8 mouse cellular contexts compared by ENCODE assay signal in genomic region chr10:30199916-30200826, GRCm38 (mm10). TPM values are rescaled to one million over a fixed set of nuclear protein-coding genes. Genes with fewer than 3 reads are reported as not detected.
DNase-seq lines count a peak whose midpoint lies in the region; ATAC-seq lines count a peak whose summit lies in the region.

Gene Cenpw, minus strand, starts transcription at chr10:30200560.

- DNase-seq in CD8-positive naive resting alpha-beta T cell, adult 2 months (ENCODE audit: low read depth in 2 of 2, low spot score in 2 of 2), result peak; percentile 92
- peak; percentile 84 for DNase-seq in c-Kit-positive CD71-negative TER-119-negative erythroid progenitor cells, embryonic 14.5 days (ENCODE audit: low read depth)
- DNase-seq in forebrain, embryonic 11.5 days (ENCODE audit: low spot score), result peak; percentile 97
- peak; percentile 76 to 89 for DNase-seq in kidney, postnatal 36 days
- DNase-seq in telencephalon, adult 2 months (ENCODE audit: low read depth, low spot score), result peak; percentile 64

- H3K27ac ChIP-seq in forebrain, embryonic 11.5 days (ENCODE audit: low read depth, low read length), result 0 out of 2 replicates have a peak within 1 kb of the TSS, but pooled peaks have one; percentile 7
- peak within 1 kb of the TSS; percentile 34; the same call in 1 of the 2 replicates for H3K27ac ChIP-seq in heart, embryonic 16.5 days (ENCODE audit: low read length)
- H3K27ac ChIP-seq in liver, embryonic 15.5 days (replicated peaks), result peak within 1 kb of the TSS; percentile 56
- H3K27ac ChIP-seq in neural tube, embryonic 12.5 days, result no peak within 1 kb of the TSS

- H3K27me3 ChIP-seq in forebrain, embryonic 11.5 days (ENCODE audit: control insufficient read depth, insufficient read depth, low read length), result no peaks in the 10 kb centered on the region
- H3K27me3 ChIP-seq in heart, embryonic 16.5 days (ENCODE audit: control insufficient read depth, insufficient read depth, low read length), result no peaks in the 10 kb centered on the region
- H3K27me3 ChIP-seq in liver, embryonic 15.5 days, result no peaks in the 10 kb centered on the region
- no peaks in the 10 kb centered on the region for H3K27me3 ChIP-seq in neural tube, embryonic 12.5 days (replicated peaks)

- H3K4me2 ChIP-seq in forebrain, embryonic 11.5 days (ENCODE audit: low read depth, low read length, severe bottlenecking), result peak within 1 kb of the TSS; percentile 63
- peak within 1 kb of the TSS; percentile 89 for H3K4me2 ChIP-seq in heart, embryonic 16.5 days (ENCODE audit: low read depth, low read length)
- peak within 1 kb of the TSS; percentile 83 for H3K4me2 ChIP-seq in liver, embryonic 15.5 days
- peak within 1 kb of the TSS; percentile 89 for H3K4me2 ChIP-seq in neural tube, embryonic 12.5 days (replicated peaks)

- peak within 1 kb of the TSS; percentile 88 for H3K9ac ChIP-seq in forebrain, embryonic 11.5 days (ENCODE audit: low read length)
- H3K9ac ChIP-seq in heart, embryonic 16.5 days (ENCODE audit: low read length), result peak within 1 kb of the TSS; percentile 83
- peak within 1 kb of the TSS; percentile 76 for H3K9ac ChIP-seq in liver, embryonic 15.5 days
- H3K9ac ChIP-seq in neural tube, embryonic 12.5 days, result peak within 1 kb of the TSS; percentile 64

- WGBS in forebrain, embryonic 11.5 days, result 1% methylated on average over 50 of the region's 55 CpGs
- WGBS in heart, embryonic 16.5 days, result under 1% methylated on average over 54 of the region's 55 CpGs
- WGBS in liver, embryonic 15.5 days (ENCODE audit: insufficient replicate concordance), result under 1% methylated on average over 55 of the region's 55 CpGs
- 1% methylated on average over 55 of the region's 55 CpGs for WGBS in neural tube, embryonic 12.5 days

- H3K36me3 ChIP-seq in forebrain, embryonic 11.5 days (ENCODE audit: control insufficient read depth, insufficient read depth, low read length), result no peaks in the 10 kb centered on the region
- H3K36me3 ChIP-seq in heart, embryonic 16.5 days (ENCODE audit: control insufficient read depth, insufficient read depth), result no peaks in the 10 kb centered on the region
- 0 out of 2 replicates have a peak, but pooled peaks cover 5% of the 10 kb centered on the region for H3K36me3 ChIP-seq in liver, embryonic 15.5 days (replicated peaks)
- H3K36me3 ChIP-seq in neural tube, embryonic 12.5 days, result no peaks in the 10 kb centered on the region

- ATAC-seq in forebrain, embryonic 11.5 days (replicated peaks; ENCODE audit: low FRiP score), result peak; percentile 100
- ATAC-seq in heart, embryonic 16.5 days (replicated peaks; ENCODE audit: extremely low read depth, insufficient read depth, low FRiP score), result peak; percentile 99
- peak; percentile 99 for ATAC-seq in liver, embryonic 15.5 days (ENCODE audit: insufficient read depth)
- peak; percentile 100 for ATAC-seq in neural tube, embryonic 12.5 days (ENCODE audit: low FRiP score, low read depth)

- H3K9me3 ChIP-seq in forebrain, embryonic 11.5 days (ENCODE audit: control insufficient read depth, low read length), result no peaks in the 10 kb centered on the region
- no peaks in the 10 kb centered on the region for H3K9me3 ChIP-seq in heart, embryonic 16.5 days (replicated peaks; ENCODE audit: control insufficient read depth, low read length)
- no peaks in the 10 kb centered on the region for H3K9me3 ChIP-seq in liver, embryonic 15.5 days (replicated peaks)
- no peaks in the 10 kb centered on the region for H3K9me3 ChIP-seq in neural tube, embryonic 12.5 days

- no peaks in the 10 kb centered on the region for H3K4me1 ChIP-seq in forebrain, embryonic 11.5 days (replicated peaks; ENCODE audit: control insufficient read depth, insufficient read depth, low read length)
- peaks cover 4% of the 10 kb centered on the region for H3K4me1 ChIP-seq in heart, embryonic 16.5 days (ENCODE audit: control insufficient read depth, insufficient read depth, low read length)
- peaks cover 15% of the 10 kb centered on the region for H3K4me1 ChIP-seq in liver, embryonic 15.5 days (replicated peaks)
- peaks cover 2% of the 10 kb centered on the region; the same call in 1 of the 2 replicates for H3K4me1 ChIP-seq in neural tube, embryonic 12.5 days

- H3K4me3 ChIP-seq in forebrain, embryonic 11.5 days (ENCODE audit: low read depth, low read length), result peak within 1 kb of the TSS; percentile 81
- H3K4me3 ChIP-seq in heart, embryonic 16.5 days (ENCODE audit: low read length), result peak within 1 kb of the TSS; percentile 87
- H3K4me3 ChIP-seq in liver, embryonic 15.5 days (replicated peaks), result peak within 1 kb of the TSS; percentile 78
- peak within 1 kb of the TSS; percentile 76 for H3K4me3 ChIP-seq in neural tube, embryonic 12.5 days

RNA-seq across cellular contexts. Expression of gene Cenpw, which starts in this region (rescaled TPM):
- polyA plus RNA-seq in forebrain, embryonic 11.5 days (2014; fragmentation: Nextera tagmentation; extraction: Ambion mirVana), result 101 and 104 TPM in 2 replicates
- polyA plus RNA-seq in heart, embryonic 16.5 days (2015; fragmentation: Nextera tagmentation; extraction: Ambion mirVana), result 30.2 and 36.1 TPM in 2 replicates
- polyA plus RNA-seq in liver, embryonic 15.5 days (2015; fragmentation: Nextera tagmentation; extraction: Ambion mirVana), result 25.4 and 28.0 TPM in 2 replicates
- 25.8 and 27.8 TPM in 2 replicates for polyA plus RNA-seq in neural tube, embryonic 12.5 days (2016; fragmentation: Nextera tagmentation; extraction: Ambion mirVana)
